Mouse (Mus musculus) liver, postnatal 0 days (tissue): ENCODE data around the gene Gyg. TPM values are rescaled to one million over a fixed set of nuclear protein-coding genes. Genes with fewer than 3 reads are reported as not detected.

Source experiments
- ATAC-seq: fragments of 200-750 bp; cut with Nextera tagmentation; 2 replicates; pipeline ENCODE4 v1.8.0; 2017; ENCODE audit warnings: mild to moderate bottlenecking, moderate library complexity
- DNase-seq: peaks from one replicate; pipeline ENCODE4 v3.0.0-alpha.2; 2016
- H3K27ac ChIP-seq: fragments of 300-500 bp; sonication (generic); 2 replicates; pipeline ENCODE4 v1.5.1; 2014; ENCODE audit warnings: antibody characterized with exemption, moderate library complexity, mild to moderate bottlenecking, low read depth
- H3K27me3 ChIP-seq: fragments of 300-500 bp; sonication (generic); 2 replicates; pipeline ENCODE4 v1.6.1; 2014; ENCODE audit warnings: low read length, control low read depth, mixed read lengths; ENCODE audit not compliant: insufficient read depth
- H3K36me3 ChIP-seq: fragments of 300-500 bp; sonication (generic); replicated peaks from 2 replicates; pipeline ENCODE4 v1.6.1; 2014; ENCODE audit warnings: mild to moderate bottlenecking, control low read depth, low read length, moderate library complexity, mixed read lengths; ENCODE audit not compliant: insufficient read depth
- H3K4me1 ChIP-seq: fragments of 300-500 bp; sonication (generic); 2 replicates; pipeline ENCODE4 v1.6.1; 2014; ENCODE audit warnings: antibody characterized with exemption, mild to moderate bottlenecking, control low read depth; ENCODE audit not compliant: insufficient read depth
- H3K4me2 ChIP-seq: fragments of 300-500 bp; sonication (generic); 2 replicates; pipeline ENCODE4 v1.6.1; 2014; ENCODE audit warnings: low read depth, mild to moderate bottlenecking, low read length, moderate library complexity, mixed read lengths
- H3K4me3 ChIP-seq: fragments of 300-500 bp; sonication (generic); 2 replicates; pipeline ENCODE4 v1.5.1; 2014; ENCODE audit warnings: low read depth, low read length
- H3K9ac ChIP-seq: fragments of 300-500 bp; sonication (generic); replicated peaks from 2 replicates; pipeline ENCODE4 v1.6.1; 2014; ENCODE audit warnings: mild to moderate bottlenecking, moderate library complexity
- H3K9me3 ChIP-seq: fragments of 300-500 bp; sonication (generic); 2 replicates; pipeline ENCODE4 v1.6.1; 2016; ENCODE audit warnings: mild to moderate bottlenecking, control low read depth, low read length, mixed read lengths
- CTCF ChIP-seq: sonication (generic); IDR thresholded peaks from 2 replicates; pipeline ENCODE4 v1.5.1; 2016; ENCODE audit warnings: antibody characterized with exemption, low read depth
- EP300 ChIP-seq: IDR thresholded peaks from 2 replicates; pipeline ENCODE4 v1.6.1; 2016; ENCODE audit warnings: antibody characterized with exemption, low read depth, mild to moderate bottlenecking
- WGBS: fragments of 180-500 bp; shearing (Covaris S2); extraction: QIAGEN DNeasy Blood & Tissue Kit; methylation state at CpG from one replicate; pipeline ENCODE4 v1.1.7; 2014; ENCODE audit not compliant: insufficient replicate concordance; 5-methylcytosine and 5-hydroxymethylcytosine counted together
- polyA plus RNA-seq: library from polyadenylated mRNA; unstranded; fragments of >200 nt; fragmentation: Nextera tagmentation; extraction: Ambion mirVana; gene quantifications from 2 replicates; pipeline ENCODE4 v1.2.1, GENCODE M21; 2015

The Gyg gene
- polyA plus RNA-seq = 18.1 and 19.2 TPM in 2 replicates

DNA sequence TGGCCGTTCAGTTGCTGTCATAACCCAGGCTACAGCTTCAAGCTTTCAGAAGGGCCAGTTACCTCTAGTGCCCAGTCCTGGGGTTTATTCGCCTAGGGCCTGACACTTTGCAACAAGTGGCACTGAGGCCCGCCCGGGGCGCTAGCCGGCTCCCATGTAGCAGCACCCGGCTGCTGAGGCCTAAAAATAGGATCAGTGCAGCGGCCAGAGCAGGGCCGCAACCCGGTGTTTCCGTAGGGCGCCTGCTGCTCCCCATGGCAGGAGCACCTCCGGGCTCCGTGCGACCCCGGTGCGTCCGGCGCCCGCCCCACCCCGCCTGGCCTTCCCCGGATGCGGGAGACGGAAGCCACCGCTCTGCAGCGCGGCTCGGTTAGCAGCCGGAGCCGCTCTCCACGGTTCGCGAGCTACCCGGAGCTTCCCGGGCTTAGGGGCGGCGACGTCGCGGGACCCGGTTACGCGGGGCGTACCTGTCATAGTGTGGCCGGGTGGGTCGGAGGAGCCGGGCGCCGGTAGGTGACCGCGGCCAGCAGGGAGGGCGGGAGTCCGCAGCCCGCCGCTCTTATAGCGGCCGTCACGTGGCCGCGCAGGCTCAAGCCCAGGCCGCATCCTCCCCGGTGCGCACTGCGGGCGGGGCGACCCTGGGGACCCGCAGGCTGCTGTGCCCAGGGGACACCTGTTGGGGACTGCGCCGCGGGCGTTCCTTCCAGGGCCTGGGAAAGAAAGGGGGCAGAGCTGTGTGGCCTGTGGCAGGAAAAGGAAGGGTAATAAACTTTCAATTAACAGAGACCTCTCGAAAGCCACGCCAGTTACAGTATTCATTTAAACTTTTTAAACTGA is at the start of gene Gyg:
Gyg (minus strand) TSS at position 787 of the 837 bp plus-strand sequence.
- WGBS = under 1% methylated on average over 48 of the region's 73 CpGs
- 0 out of 2 replicates have a peak, but pooled peaks cover 2% of the 10 kb centered on the region for H3K9me3 ChIP-seq
- no peaks in the 10 kb centered on the region; the same call in 1 of the 2 replicates for H3K36me3 ChIP-seq
- peak within 1 kb of the TSS; percentile 82 for H3K4me2 ChIP-seq
- TF ChIP-seq EP300 (no peak), CTCF (no peak)
- peak; percentile 74 for DNase-seq
- H3K27ac ChIP-seq = peak within 1 kb of the TSS; percentile 80
- peak; percentile 92 for ATAC-seq
- peak within 1 kb of the TSS; percentile 71 for H3K4me3 ChIP-seq
- peaks cover 6% of the 10 kb centered on the region; the same call in 1 of the 2 replicates for H3K4me1 ChIP-seq
- H3K9ac ChIP-seq = peak within 1 kb of the TSS; percentile 85
- no peaks in the 10 kb centered on the region for H3K27me3 ChIP-seq

DNA sequence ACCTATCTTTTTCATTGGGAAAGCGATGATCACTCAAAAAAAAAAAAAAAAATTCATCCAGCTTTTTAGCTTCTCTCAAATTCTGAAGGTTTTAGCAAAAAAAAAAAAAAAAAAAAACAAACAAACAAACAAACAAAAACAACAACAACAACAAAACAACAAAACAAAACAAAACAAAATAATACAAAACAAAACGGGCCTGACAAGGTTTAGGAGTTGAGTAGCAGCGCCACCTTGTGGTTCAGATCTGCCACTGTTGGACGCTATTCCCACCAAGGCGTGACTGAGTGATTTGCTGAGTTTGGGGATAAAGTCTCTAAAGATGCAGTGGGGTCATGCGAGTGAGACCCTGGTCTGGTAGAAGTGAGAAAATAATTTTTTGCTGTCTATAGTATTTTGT is 43.8 kb upstream of the Gyg start:
- DNase-seq (peak; percentile 72), ATAC-seq (0 out of 2 replicates have a peak, but pooled peaks have one; percentile 21)
- Histone ChIP-seq H3K9me3 (no peaks in the 10 kb centered on the region), H3K4me3 (no peak overlapping the region), H3K27me3 (no peaks in the 10 kb centered on the region), H3K27ac (no peak overlapping the region), H3K4me2 (no peak overlapping the region), H3K9ac (no peak overlapping the region), H3K36me3 (no peaks in the 10 kb centered on the region), H3K4me1 (no peaks in the 10 kb centered on the region)
- 29% methylated on average over 6 of the region's 6 CpGs for WGBS
- TF ChIP-seq CTCF (peak; percentile 88), EP300 (no peak)

DNA sequence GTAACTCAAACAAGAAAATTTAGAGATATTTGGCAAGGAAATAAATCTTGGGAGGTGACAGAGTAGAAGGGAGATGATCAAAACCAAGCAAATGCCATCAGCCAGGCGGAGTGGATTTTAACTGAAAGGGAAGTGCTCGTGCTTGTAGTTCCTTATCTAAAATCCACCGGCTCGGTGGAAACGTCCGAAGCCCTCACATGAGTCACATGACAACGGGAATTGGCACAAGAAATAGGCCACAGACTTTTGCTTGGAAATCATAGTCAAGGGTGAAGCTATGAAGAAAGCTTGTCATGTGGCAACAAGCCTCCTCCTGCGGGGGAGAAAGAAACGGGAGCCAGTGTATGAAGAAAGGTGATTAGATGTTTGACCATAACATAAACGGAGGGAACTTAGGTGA is 42.8 kb upstream of the Gyg start:
- Histone ChIP-seq H3K4me2 (no peak overlapping the region), H3K4me3 (no peak overlapping the region), H3K27me3 (no peaks in the 10 kb centered on the region), H3K27ac (no peak overlapping the region), H3K36me3 (no peaks in the 10 kb centered on the region), H3K4me1 (no peaks in the 10 kb centered on the region), H3K9ac (no peak overlapping the region), H3K9me3 (no peaks in the 10 kb centered on the region)
- ATAC-seq = no peak
- WGBS = 35% methylated on average over 10 of the region's 10 CpGs
- TF ChIP-seq CTCF (no peak), EP300 (no peak)
- DNase-seq = no peak

DNA sequence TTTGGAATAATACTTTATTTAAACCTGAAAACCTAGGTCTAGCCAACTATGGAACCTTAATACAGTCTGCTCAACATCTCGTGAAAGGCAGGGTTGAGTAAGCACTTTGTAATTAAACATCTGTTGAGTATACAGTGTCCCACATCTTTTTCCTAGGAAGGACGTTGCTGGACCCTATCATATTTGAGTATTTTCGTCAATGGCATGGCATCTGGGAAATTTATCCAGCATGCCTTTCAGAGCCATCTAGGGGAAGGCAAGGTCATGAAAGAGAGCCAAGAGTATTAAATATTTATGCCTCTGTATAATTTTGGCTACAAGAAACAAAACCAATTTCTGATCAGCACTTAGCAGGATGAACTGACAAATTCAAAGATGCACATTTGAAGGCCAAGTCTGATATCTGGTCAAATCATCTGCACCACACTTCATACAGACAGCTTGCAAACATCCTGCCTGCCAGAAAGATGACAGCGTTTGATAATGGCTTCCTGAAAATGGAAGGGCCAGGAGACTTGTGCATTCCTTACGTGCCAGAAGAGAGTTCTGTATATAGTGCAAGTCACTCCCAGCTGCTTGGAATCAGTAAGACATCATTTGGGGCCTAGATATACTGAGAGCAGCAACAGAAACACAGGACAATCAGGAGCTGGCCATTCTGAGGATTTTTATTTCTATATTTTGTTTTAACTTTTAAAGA is 34.0 kb upstream of the Gyg start:
- no peak for DNase-seq
- Histone ChIP-seq H3K9ac (no peak overlapping the region), H3K36me3 (no peaks in the 10 kb centered on the region), H3K9me3 (no peaks in the 10 kb centered on the region), H3K4me2 (no peak overlapping the region), H3K4me3 (no peak overlapping the region), H3K4me1 (no peaks in the 10 kb centered on the region), H3K27ac (no peak overlapping the region), H3K27me3 (no peaks in the 10 kb centered on the region)
- TF ChIP-seq CTCF = no peak
- TF ChIP-seq EP300 = no peak
- 44% methylated on average over 5 of the region's 5 CpGs for WGBS
- no peak for ATAC-seq

DNA sequence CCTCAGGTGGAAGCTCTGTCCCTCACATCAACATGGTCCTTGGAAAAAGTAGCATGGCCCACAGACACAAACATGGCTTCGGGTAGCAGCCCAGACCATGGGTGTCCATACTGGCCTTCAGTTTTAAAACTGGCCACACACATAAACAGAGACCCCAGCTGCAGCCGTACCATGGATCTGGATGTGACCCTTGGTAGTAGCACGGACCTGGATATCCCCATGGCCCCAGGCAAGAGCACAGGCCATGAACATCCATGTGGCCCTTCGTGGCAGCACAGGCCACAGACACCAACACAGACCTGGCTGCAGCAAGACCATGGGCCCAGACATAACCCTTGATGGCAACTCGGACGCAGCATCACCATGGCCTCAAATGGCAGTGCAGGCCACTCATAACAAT is 17.3 kb upstream of the Gyg start:
- H3K9me3 ChIP-seq = no peaks in the 10 kb centered on the region
- ATAC-seq (no peak), DNase-seq (no peak)
- H3K27ac ChIP-seq = no peak overlapping the region
- H3K4me2 ChIP-seq = no peak overlapping the region
- no peaks in the 10 kb centered on the region for H3K27me3 ChIP-seq
- H3K36me3 ChIP-seq = no peaks in the 10 kb centered on the region
- TF ChIP-seq CTCF = no peak
- TF ChIP-seq EP300 = no peak
- no peak overlapping the region for H3K4me3 ChIP-seq
- H3K9ac ChIP-seq = no peak overlapping the region
- WGBS = 81% methylated on average over 6 of the region's 6 CpGs
- no peaks in the 10 kb centered on the region for H3K4me1 ChIP-seq

DNA sequence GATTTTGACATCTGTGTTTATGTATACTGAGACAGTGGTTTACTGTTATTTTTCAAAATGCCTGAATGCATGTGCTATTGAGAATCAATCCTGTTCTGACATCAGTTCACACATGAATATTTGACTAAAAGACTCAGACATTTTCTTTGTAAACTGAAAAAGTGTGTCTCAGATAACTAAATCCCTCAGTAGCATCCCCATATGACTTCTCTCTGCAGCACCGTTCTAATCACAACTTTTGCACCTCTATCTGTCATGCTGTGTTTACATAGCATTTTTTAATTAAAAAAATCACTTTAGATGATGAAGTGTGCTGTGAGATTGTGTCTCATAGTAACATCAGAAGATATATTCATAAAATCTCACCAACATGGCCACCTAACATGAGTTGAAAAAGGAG is 12.4 kb upstream of the Gyg start:
- H3K9ac ChIP-seq = no peak overlapping the region
- TF ChIP-seq EP300 = no peak
- TF ChIP-seq CTCF = no peak
- no peaks in the 10 kb centered on the region for H3K27me3 ChIP-seq

More for the DNA sequence above, 12.4 kb upstream of the Gyg start:
- no peaks in the 10 kb centered on the region for H3K4me1 ChIP-seq
- DNase-seq = no peak
- no peak overlapping the region for H3K27ac ChIP-seq
- 79% methylated on average over 1 of the region's 1 CpGs for WGBS
- ATAC-seq = no peak
- H3K4me2 ChIP-seq = no peak overlapping the region
- H3K4me3 ChIP-seq = no peak overlapping the region
- H3K9me3 ChIP-seq = no peaks in the 10 kb centered on the region
- no peaks in the 10 kb centered on the region for H3K36me3 ChIP-seq
